Mouse (Mus musculus) left cerebral cortex, adult 9 months (tissue): Measurements from ENCODE around the gene Bcl3.

Source experiments
- DNase-seq, 2 experiments: peaks; one replicate each; pipeline ENCODE4 v3.0.0; 2022; ENCODE audit warnings: low spot score in 2 of 2

The Bcl3 gene

GRCm38 (mm10) chr7:19822604-19823058 lies at the start of gene Bcl3:
Gene Bcl3, minus strand, starts transcription at chr7:19822770.
- DNase-seq: no peak

DNA sequence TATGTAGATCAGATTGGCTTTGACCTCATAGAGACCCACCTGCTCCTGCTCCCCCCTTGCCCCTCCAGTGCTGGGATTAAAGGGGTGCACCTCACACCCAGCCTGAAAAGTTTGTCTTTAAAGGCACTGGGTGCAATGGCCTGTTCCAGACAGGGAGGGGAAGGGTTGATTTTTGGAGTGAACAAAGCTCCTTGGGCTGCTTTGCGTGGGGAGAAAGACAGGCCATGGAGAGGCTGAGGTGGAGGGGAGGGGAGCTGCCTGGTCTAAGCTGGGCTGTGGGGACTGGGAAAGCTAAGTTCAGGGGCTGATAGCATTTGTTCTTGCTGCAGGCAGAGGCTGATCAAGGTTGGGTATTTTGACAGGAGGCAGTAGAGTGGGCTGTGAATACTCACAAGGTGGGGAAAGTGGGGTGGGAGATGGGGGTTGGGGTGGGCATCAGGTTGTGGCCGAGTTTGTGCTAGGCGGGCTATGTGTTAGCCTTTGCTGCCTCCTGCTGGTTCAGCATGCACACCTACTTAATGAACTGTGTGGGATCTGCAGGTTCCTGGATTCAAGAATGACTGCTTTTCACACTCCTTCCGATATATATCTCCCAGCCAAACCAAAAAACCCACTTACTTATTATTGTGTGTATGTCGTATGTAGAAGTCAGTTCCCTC lies 49.5 kb upstream of the Bcl3 start:
- no peak for DNase-seq

DNA sequence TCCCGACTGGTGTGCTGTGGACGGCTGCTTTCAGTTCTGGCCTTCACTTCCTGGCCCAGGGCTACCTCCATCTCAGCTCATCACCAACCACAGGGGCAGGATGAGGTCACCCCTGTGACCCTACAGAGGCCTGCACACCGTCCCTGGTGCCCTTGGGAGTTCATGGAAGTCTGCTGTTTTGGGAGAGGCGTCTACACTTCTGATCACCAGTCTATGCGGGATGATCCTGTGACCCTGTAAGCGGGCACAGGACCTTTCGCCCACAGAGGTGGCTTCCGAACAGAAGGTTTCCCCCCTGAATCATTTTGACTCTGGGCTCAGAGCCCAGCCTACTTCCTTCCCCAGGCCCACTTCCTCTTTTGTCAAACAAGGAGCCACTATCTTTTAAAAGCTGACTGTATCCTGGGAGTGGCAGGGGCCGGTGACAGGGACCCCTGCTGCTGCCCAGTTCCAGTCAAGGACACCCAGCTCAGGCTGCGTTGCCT lies 48.6 kb upstream of the Bcl3 start:
- peak in 1 of 2 experiments; percentile 13 for DNase-seq

DNA sequence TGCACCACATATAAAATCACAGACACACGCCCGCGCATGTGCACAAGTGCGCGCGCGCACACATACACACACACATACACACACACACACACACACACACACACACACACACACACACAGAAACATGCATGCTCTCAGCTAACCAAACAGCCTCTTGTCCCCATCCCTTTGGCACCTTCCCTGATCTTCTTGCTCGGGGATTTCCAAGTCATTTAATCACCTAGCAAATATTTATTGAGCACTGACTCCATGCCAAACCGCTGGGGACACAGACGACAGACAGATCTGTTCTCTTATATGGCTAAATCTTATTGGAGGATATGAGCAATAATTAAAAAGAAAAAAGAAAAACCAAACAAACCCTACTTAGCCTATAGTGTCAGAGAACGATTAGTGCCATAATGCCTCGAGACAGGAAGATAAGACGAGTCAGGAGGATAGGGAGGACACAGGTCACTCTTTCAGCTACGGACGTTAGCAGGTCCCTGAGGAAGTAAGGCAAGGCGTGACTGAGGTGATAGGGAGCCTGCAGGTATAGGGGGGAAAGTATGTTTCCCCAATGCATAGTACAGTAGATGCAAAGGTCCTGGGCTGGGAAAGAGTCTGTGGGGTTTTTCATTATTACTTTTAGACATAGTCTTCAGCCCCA lies 45.3 kb upstream of the Bcl3 start:
- no peak for DNase-seq

GRCm38 (mm10) chr7:19866490-19866889 lies 43.9 kb upstream of the Bcl3 start:
- no peak for DNase-seq

DNA sequence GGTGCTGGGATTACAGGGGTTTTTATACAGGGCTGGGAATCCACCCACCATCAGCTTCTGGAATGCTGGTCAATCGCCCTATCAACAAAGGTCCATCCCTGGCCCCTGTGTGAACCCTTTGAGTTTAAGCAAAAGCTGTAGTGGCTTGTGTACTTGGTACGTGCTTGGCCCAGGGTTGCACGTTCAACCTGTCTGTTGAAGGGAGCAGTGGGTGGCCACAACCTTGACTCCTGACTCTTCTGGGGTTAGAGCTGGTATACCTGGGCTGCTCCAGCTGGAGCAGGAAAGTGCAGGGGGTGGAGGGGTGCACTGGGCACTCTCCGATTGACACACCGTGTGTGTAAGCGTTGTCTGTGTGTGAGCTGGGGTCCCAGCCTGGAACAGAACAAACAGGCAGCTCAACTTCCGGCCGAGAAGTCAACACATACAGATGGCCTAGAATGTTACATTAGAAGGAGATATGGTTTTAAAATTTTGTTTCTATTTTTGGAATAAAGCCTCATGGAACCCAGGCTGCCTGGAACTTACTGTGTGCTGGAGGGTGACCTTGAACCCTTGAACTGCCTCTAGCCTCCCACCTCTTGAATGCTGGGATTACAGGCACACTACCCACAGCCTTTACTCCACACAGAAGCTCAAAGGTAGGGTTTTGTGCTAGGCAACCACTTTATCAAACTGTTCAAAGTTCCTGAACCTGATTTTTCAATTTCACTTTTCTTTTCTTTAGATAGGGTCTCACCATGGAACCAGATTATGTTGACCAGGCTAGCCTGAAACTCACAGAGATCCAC lies 42.9 kb upstream of the Bcl3 start:
- no peak for DNase-seq

- DNase-seq: no peak
Observed at GRCm38 (mm10) chr7:19864241-19864640, 41.7 kb upstream of the Bcl3 start.

GRCm38 (mm10) chr7:19861199-19861598 lies 38.6 kb upstream of the Bcl3 start, which contains the start of gene Ceacam16:
Gene Ceacam16, minus strand, starts transcription at chr7:19861299.
- DNase-seq: no peak

- DNase-seq: no peak
Observed at GRCm38 (mm10) chr7:19859740-19860139, 37.2 kb upstream of the Bcl3 start.

- DNase-seq: no peak
Observed at GRCm38 (mm10) chr7:19856283-19856682, 33.7 kb upstream of the Bcl3 start.

DNA sequence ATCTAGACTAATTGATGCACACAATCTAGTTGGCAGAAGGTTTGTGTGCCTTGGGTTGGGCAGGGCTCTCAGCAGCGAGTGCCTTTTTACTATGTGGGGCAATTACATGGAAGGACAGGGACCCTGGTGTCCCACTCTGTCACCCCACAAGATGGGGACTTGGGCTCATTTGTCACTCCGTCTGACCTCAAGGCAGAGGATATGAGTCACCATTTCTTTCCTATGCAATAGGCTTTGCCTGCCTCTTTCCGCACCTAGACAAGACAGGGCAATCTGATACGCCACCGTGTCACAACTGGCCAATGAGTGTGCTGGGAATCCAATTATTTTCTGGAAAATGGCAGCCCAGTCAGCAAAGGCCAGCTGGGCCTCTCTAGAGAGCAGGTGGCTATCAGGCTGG lies 33.1 kb upstream of the Bcl3 start:
- DNase-seq: no peak

- DNase-seq: no peak
Observed at GRCm38 (mm10) chr7:19853526-19853925, 31.0 kb upstream of the Bcl3 start.

DNA sequence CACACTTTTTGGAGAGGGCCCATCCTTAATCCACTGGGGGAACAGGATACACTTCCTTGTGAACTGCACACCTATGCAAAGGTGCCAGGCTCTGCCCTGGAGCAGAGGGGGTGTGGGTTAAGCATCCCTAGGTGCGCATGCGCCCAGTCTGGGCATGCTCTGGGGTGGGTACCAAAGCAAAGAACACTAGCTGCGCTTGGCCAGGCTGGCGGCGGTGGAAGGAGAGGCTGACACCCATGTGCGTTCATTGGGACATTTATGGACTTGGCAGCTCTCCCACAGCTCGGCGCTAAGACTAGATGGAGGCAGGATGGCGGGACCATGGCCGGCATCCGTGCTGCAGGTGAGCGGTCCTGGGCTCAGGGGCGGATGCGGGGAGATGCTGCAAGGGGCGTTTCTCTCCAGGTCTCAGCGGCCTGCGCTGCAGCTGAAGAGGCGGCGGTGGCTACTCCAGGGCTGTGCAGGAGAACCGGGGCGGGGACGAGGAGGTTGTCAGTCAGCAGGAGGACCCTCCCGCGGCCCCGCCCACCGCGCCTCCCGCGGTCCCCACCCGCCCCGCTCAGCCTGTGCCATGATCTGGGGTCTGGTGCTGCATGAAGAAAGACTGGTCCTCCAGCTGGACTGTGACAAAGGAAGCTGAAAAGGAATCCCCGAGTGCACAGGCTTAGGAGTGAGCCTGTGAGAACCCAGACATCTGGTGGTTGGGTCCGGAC lies 29.4 kb upstream of the Bcl3 start, which contains the start of gene Gm19345:
TSS of gene Gm19345 (plus strand) at position 146 of the 713 bp plus-strand sequence.
- peak in 1 of 2 experiments; percentile 16 for DNase-seq

- no peak for DNase-seq
Observed at GRCm38 (mm10) chr7:19844521-19845171, 22.1 kb upstream of the Bcl3 start.

DNA sequence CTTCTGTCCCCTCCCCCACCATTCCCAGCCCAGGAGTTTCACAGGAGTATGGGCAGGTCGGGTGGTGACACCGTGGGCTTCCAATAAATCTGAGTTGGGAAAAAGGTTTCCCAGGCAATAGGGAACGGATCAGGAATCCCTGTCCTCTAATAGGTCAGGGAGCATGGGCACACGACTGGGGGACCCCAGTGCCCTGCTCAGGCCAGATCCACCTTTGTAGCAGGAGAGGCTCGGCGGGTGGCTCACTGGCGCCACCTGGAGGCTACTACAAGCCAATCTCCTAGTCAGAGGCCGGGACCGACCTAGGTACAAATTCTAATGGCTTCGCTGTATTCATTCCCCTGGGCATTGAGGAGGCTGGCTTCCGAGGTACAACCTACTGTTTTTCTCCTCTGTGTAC lies 21.0 kb upstream of the Bcl3 start:
- peak in 1 of 2 experiments; percentile 61 for DNase-seq

DNA sequence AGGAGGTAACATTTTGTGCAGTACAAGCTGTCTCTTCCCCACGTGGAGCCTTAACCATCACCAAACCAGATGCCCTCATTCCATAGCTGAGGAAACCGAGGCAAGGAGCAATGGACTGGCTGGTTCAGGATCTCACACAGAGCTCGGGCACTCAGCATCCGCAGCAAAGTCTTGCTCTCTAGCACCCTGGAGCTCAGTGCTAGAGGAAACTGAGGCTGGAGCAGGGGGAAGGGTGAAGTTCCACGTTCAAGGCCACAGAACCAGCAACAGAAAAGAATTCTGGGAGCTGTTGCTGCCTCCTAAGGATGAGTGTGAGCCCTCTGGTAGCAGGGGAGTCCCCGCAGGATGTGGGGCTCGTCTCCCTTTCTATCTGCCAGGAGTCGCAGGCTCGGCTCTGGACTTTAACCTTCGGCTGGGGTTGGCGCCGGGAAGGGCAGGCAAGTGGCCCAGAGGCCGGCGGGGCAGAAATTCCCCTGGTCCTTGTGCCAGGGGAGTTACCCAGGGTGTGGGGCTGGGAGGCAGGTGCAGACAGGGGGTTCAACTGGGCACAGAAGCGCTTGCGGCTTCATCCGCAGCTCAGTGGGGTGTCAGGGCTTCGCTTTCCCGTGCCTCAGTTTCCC lies 20.4 kb upstream of the Bcl3 start:
- DNase-seq: no peak

GRCm38 (mm10) chr7:19841686-19842413 lies 19.3 kb upstream of the Bcl3 start:
- DNase-seq: no peak

DNA sequence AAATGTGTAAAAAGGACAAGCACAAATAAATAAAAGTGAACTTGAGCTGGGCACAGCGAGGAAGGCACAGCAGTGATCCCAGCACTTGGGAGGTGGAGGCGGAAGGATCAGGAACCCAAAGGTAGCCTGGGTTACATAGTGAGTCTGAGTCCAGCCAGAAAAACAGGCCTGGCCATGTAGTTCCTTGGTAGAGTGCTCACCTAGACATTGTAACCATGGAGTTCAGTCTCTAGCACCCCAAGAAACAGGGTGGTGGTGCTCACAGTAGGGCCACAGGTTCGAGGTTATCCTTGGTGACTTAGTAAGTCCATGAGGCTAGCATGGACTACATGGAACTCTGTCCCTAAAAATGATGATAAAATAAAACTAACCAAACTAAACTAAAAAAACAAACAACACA lies 18.4 kb upstream of the Bcl3 start:
- no peak for DNase-seq

- DNase-seq: no peak
Observed at GRCm38 (mm10) chr7:19840371-19840770, 17.8 kb upstream of the Bcl3 start.

DNA sequence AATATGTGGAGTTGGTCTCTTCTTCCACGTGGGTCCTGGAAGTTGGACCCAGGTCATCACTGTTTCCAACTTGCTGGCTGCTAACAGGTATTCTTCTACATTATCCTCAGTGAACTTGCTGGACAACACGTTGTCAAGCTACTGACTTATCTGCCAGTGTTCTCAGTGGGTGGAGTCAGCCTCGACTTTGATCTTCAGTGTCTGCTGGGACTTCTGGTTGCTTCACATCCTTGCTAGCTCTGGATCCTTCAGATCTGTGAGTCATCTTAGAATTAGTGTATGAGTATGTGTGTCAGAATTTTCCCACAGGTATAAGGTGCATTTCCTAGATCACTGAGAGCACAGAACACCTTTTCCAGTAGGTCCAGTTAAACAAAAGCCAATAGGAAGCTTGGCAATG lies 14.3 kb upstream of the Bcl3 start:
- DNase-seq: no peak
